Mouse (Mus musculus): ENCODE results near the gene Prss38. TPM values are rescaled to one million over a fixed set of nuclear protein-coding genes. Genes with fewer than 3 reads are reported as not detected.

Gene Prss38
- not detected for total RNA-seq (2021)
- long read RNA-seq: 0 reads

- DNase-seq (ENCODE audit: low spot score in 2 of 2): no peak
Measured at GRCm38 (mm10) chr11:59375475-59375874, at the start of gene Prss38. Prss38 (minus strand) TSS chr11:59375657.

- DNase-seq (ENCODE audit: low spot score in 2 of 2): no peak
Measured at GRCm38 (mm10) chr11:59423010-59423588, 47.6 kb upstream of the Prss38 start.

GRCm38 (mm10) chr11:59421967-59422366 lies 46.5 kb upstream of the Prss38 start:
- DNase-seq (ENCODE audit: low spot score in 2 of 2): no peak

- DNase-seq (ENCODE audit: low spot score in 2 of 2): no peak
Measured at GRCm38 (mm10) chr11:59421436-59421835, 46.0 kb upstream of the Prss38 start.

GRCm38 (mm10) chr11:59418708-59419107 lies 43.3 kb upstream of the Prss38 start:
- no peak for DNase-seq (ENCODE audit: low spot score in 2 of 2)

- no peak for DNase-seq (ENCODE audit: low spot score in 2 of 2)
Measured at GRCm38 (mm10) chr11:59412999-59413863, 37.8 kb upstream of the Prss38 start.

GRCm38 (mm10) chr11:59412058-59412457 lies 36.6 kb upstream of the Prss38 start:
- DNase-seq (ENCODE audit: low spot score in 2 of 2): no peak

GRCm38 (mm10) chr11:59410851-59411250 lies 35.4 kb upstream of the Prss38 start:
- no peak for DNase-seq (ENCODE audit: low spot score in 2 of 2)

GRCm38 (mm10) chr11:59405761-59406160 lies 30.3 kb upstream of the Prss38 start:
- no peak for DNase-seq (ENCODE audit: low spot score in 2 of 2)

GRCm38 (mm10) chr11:59400876-59401275 lies 25.4 kb upstream of the Prss38 start:
- DNase-seq (ENCODE audit: low spot score in 2 of 2): no peak

- DNase-seq (ENCODE audit: low spot score in 2 of 2): no peak
Measured at GRCm38 (mm10) chr11:59399830-59400229, 24.4 kb upstream of the Prss38 start.

- DNase-seq (ENCODE audit: low spot score in 2 of 2): no peak
Measured at GRCm38 (mm10) chr11:59397536-59398371, 22.3 kb upstream of the Prss38 start.

- no peak for DNase-seq (ENCODE audit: low spot score in 2 of 2)
Measured at GRCm38 (mm10) chr11:59394451-59394850, 19.0 kb upstream of the Prss38 start.

- DNase-seq (ENCODE audit: low spot score in 2 of 2): peak; percentile 61 to 64
Measured at GRCm38 (mm10) chr11:59393591-59393990, 18.1 kb upstream of the Prss38 start.

- DNase-seq (ENCODE audit: low spot score in 2 of 2): no peak
Measured at GRCm38 (mm10) chr11:59392300-59392699, 16.8 kb upstream of the Prss38 start.

- DNase-seq (ENCODE audit: low spot score in 2 of 2): no peak
Measured at GRCm38 (mm10) chr11:59390470-59390869, 15.0 kb upstream of the Prss38 start.

GRCm38 (mm10) chr11:59389617-59390016 lies 14.2 kb upstream of the Prss38 start:
- no peak for DNase-seq (ENCODE audit: low spot score in 2 of 2)

- DNase-seq (ENCODE audit: low spot score in 2 of 2): no peak
Measured at GRCm38 (mm10) chr11:59388806-59389205, 13.3 kb upstream of the Prss38 start.

GRCm38 (mm10) chr11:59387471-59387870 lies 12.0 kb upstream of the Prss38 start:
- no peak for DNase-seq (ENCODE audit: low spot score in 2 of 2)

- DNase-seq (ENCODE audit: low spot score in 2 of 2): no peak
Measured at GRCm38 (mm10) chr11:59385123-59385522, 9.7 kb upstream of the Prss38 start.

GRCm38 (mm10) chr11:59384441-59384959 lies 9.0 kb upstream of the Prss38 start:
- no peak for DNase-seq (ENCODE audit: low spot score in 2 of 2)

Data from layer of hippocampus, postnatal 10 days (tissue).